Mouse (Mus musculus) testis, adult 10 weeks (tissue): ENCODE data around the gene Bicd1. TPM values are rescaled to one million over a fixed set of nuclear protein-coding genes. Genes with fewer than 3 reads are reported as not detected.

ENCODE experiments used
- polyA plus RNA-seq: library from polyadenylated mRNA; stranded (reverse); fragments of 350-450 nt; fragmentation: Illumina TruSeq; extraction: RNeasy Lipid Tissue Mini Kit (QIAGEN cat#74804); gene quantifications from one replicate; pipeline ENCODE4 v1.2.3, GENCODE M21; 2014; ENCODE audit warnings: low read depth, low replicate concordance

The Bicd1 gene
- polyA plus RNA-seq, result 3.4 TPM

DNA sequence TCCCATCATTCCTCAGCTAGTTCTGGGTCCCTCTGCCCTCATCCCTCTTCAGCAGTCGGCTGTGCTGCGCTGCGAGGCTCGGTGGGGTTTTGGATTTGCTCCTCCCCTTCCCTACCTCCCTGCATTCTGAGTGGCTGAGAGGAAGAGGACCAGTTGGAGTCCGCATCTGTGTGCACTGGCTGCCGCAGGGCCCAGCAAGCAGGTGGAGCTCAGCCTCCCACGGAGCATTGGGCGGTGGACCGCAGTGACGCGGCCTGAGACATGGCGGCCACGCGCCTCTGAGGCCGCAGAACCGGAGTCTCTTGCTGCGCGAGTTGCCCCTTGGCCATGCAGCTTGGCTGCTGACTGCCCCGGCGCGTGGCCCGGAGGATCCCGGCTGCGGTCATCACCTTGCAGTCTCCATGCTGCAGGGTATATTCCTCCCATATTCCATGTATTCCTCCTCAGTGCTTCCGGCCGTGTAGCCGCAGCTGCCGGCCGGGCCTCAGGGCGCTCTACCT is at the start of gene Bicd1:
TSS of gene Bicd1 (plus strand) at position 54 of the 500 bp plus-strand sequence.

Other genes with a start within 250 kb of the Bicd1 start
- 278 TPM for gene Amn1, start 220.2 kb upstream of the Bicd1 start, polyA plus RNA-seq
- gene Resf1, start 99.5 kb upstream of the Bicd1 start, polyA plus RNA-seq, result 24.9 TPM